Mouse (Mus musculus) macrophage (primary cell): Measurements from ENCODE around the gene Dennd1a. TPM values are rescaled to one million over a fixed set of nuclear protein-coding genes. Genes with fewer than 3 reads are reported as not detected.

Experiments
- H3K27ac ChIP-seq: fragments of 350-480 bp; formaldehyde crosslinking; 2 replicates; pipeline ENCODE4 v1.9.0; 2021
- H3K36me3 ChIP-seq: fragments of 350-480 bp; formaldehyde crosslinking; 2 replicates; pipeline ENCODE4 v1.9.0; 2021; ENCODE audit errors: inconsistent target
- H3K4me3 ChIP-seq: fragments of 350-480 bp; formaldehyde crosslinking; 2 replicates; pipeline ENCODE4 v1.9.0; 2021; ENCODE audit errors: inconsistent target
- H3K79me2 ChIP-seq: fragments of 350-480 bp; formaldehyde crosslinking; 2 replicates; pipeline ENCODE4 v1.9.0; 2021; ENCODE audit errors: inconsistent target
- WGBS: methylation state at CpG from one replicate; pipeline ENCODE4 v1.1.7; 2026; ENCODE audit warnings: inconsistent platforms; ENCODE audit not compliant: missing documents; 5-methylcytosine and 5-hydroxymethylcytosine counted together
- polyA plus RNA-seq: library from polyadenylated mRNA; stranded (reverse); fragments of 250-400 nt; gene quantifications from 3 replicates; pipeline ENCODE4 v1.2.4, GENCODE M21; 2018; ENCODE audit warnings: inconsistent platforms

Dennd1a gene
- polyA plus RNA-seq, 1 experiment from 2014 or later: 84.5 TPM

GRCm38 (mm10) chr2:38097469-38097868 is 189.7 kb downstream of the Dennd1a start:
- WGBS: 86% methylated on average over 3 of the region's 3 CpGs
- no peaks in the 10 kb centered on the region for H3K36me3 ChIP-seq
- H3K79me2 ChIP-seq: peaks cover 93% of the 10 kb centered on the region; the same call in 1 of the 2 replicates
- no peak overlapping the region for H3K4me3 ChIP-seq
- no peak overlapping the region for H3K27ac ChIP-seq

GRCm38 (mm10) chr2:38096328-38096727 is 190.9 kb downstream of the Dennd1a start:
- H3K27ac ChIP-seq: no peak overlapping the region
- H3K79me2 ChIP-seq: peaks cover 87% of the 10 kb centered on the region; the same call in 1 of the 2 replicates
- no peaks in the 10 kb centered on the region for H3K36me3 ChIP-seq
- H3K4me3 ChIP-seq: no peak overlapping the region

GRCm38 (mm10) chr2:38094380-38095163 is 192.6 kb downstream of the Dennd1a start:
- Histone ChIP-seq H3K4me3 (no peak overlapping the region), H3K27ac (no peak overlapping the region), H3K79me2 (peaks cover 84% of the 10 kb centered on the region; the same call in 1 of the 2 replicates), H3K36me3 (no peaks in the 10 kb centered on the region)
- 83% methylated on average over 2 of the region's 2 CpGs for WGBS

GRCm38 (mm10) chr2:38093968-38094367 is 193.2 kb downstream of the Dennd1a start:
- H3K36me3 ChIP-seq: no peaks in the 10 kb centered on the region
- H3K79me2 ChIP-seq: peaks cover 84% of the 10 kb centered on the region; the same call in 1 of the 2 replicates
- H3K27ac ChIP-seq: no peak overlapping the region
- H3K4me3 ChIP-seq: no peak overlapping the region

- peaks cover 78% of the 10 kb centered on the region; the same call in 1 of the 2 replicates for H3K79me2 ChIP-seq
- 100% methylated on average over 3 of the region's 3 CpGs for WGBS
- H3K36me3 ChIP-seq: no peaks in the 10 kb centered on the region
- no peak overlapping the region for H3K4me3 ChIP-seq
- H3K27ac ChIP-seq: no peak overlapping the region
Measured at GRCm38 (mm10) chr2:38093242-38093641, 193.9 kb downstream of the Dennd1a start.

GRCm38 (mm10) chr2:38088346-38088745 is 198.8 kb downstream of the Dennd1a start:
- Histone ChIP-seq H3K79me2 (peaks cover 59% of the 10 kb centered on the region; the same call in 1 of the 2 replicates), H3K36me3 (no peaks in the 10 kb centered on the region), H3K27ac (no peak overlapping the region), H3K4me3 (no peak overlapping the region)
- 95% methylated on average over 1 of the region's 1 CpGs for WGBS

- Histone ChIP-seq H3K27ac (no peak overlapping the region), H3K36me3 (no peaks in the 10 kb centered on the region), H3K79me2 (peaks cover 57% of the 10 kb centered on the region; the same call in 1 of the 2 replicates), H3K4me3 (no peak overlapping the region)
- 85% methylated on average over 2 of the region's 2 CpGs for WGBS
Measured at GRCm38 (mm10) chr2:38085058-38085457, 202.1 kb downstream of the Dennd1a start.

- Histone ChIP-seq H3K79me2 (peaks cover 63% of the 10 kb centered on the region; the same call in 1 of the 2 replicates), H3K4me3 (no peak overlapping the region), H3K27ac (no peak overlapping the region), H3K36me3 (no peaks in the 10 kb centered on the region)
- whole genome bisulfite sequencing: 100% methylated on average over 2 of the region's 3 CpGs
Measured at GRCm38 (mm10) chr2:38083251-38083650, 203.9 kb downstream of the Dennd1a start.

GRCm38 (mm10) chr2:38074495-38074894 is 212.7 kb downstream of the Dennd1a start:
- Histone ChIP-seq H3K79me2 (peaks cover 34% of the 10 kb centered on the region; the same call in 1 of the 2 replicates), H3K36me3 (no peaks in the 10 kb centered on the region), H3K4me3 (no peak overlapping the region), H3K27ac (no peak overlapping the region)
- 62% methylated on average over 2 of the region's 2 CpGs for WGBS

- Histone ChIP-seq H3K27ac (no peak overlapping the region), H3K36me3 (no peaks in the 10 kb centered on the region), H3K79me2 (peaks cover 27% of the 10 kb centered on the region; the same call in 1 of the 2 replicates), H3K4me3 (no peak overlapping the region)
Measured at GRCm38 (mm10) chr2:38072061-38072460, 215.1 kb downstream of the Dennd1a start.

- 46% methylated on average over 2 of the region's 2 CpGs for WGBS
- peaks cover 58% of the 10 kb centered on the region; the same call in 1 of the 2 replicates for H3K79me2 ChIP-seq
- H3K4me3 ChIP-seq: no peak overlapping the region
- H3K27ac ChIP-seq: no peak overlapping the region
- no peaks in the 10 kb centered on the region for H3K36me3 ChIP-seq
Measured at GRCm38 (mm10) chr2:38068171-38068572, 219.0 kb downstream of the Dennd1a start.

GRCm38 (mm10) chr2:38065914-38066313 is 221.3 kb downstream of the Dennd1a start:
- WGBS: 18% methylated on average over 1 of the region's 1 CpGs
- H3K36me3 ChIP-seq: no peaks in the 10 kb centered on the region

GRCm38 (mm10) chr2:38064266-38064665 is 222.9 kb downstream of the Dennd1a start:
- peaks cover 76% of the 10 kb centered on the region; the same call in 1 of the 2 replicates for H3K79me2 ChIP-seq
- H3K4me3 ChIP-seq: no peak overlapping the region
- H3K27ac ChIP-seq: no peak overlapping the region
- 62% methylated on average over 3 of the region's 3 CpGs for WGBS
- no peaks in the 10 kb centered on the region for H3K36me3 ChIP-seq

More at GRCm38 (mm10) chr2:38065914-38066313, 221.3 kb downstream of the Dennd1a start:
- Histone ChIP-seq H3K79me2 (peaks cover 81% of the 10 kb centered on the region; the same call in 1 of the 2 replicates), H3K4me3 (no peak overlapping the region), H3K27ac (no peak overlapping the region)

GRCm38 (mm10) chr2:38062156-38062555 is 225.0 kb downstream of the Dennd1a start:
- Histone ChIP-seq H3K4me3 (no peak overlapping the region), H3K79me2 (peaks cover 62% of the 10 kb centered on the region; the same call in 1 of the 2 replicates), H3K36me3 (no peaks in the 10 kb centered on the region), H3K27ac (no peak overlapping the region)
- 70% methylated on average over 1 of the region's 1 CpGs for WGBS

- Histone ChIP-seq H3K79me2 (peaks cover 56% of the 10 kb centered on the region; the same call in 1 of the 2 replicates), H3K27ac (no peak overlapping the region), H3K4me3 (no peak overlapping the region), H3K36me3 (no peaks in the 10 kb centered on the region)
- WGBS: 80% methylated on average over 2 of the region's 2 CpGs
Measured at GRCm38 (mm10) chr2:38061474-38061873, 225.7 kb downstream of the Dennd1a start.
